In genomic region chr9:44598899-44599495, GRCm38 (mm10) we compare ENCODE assay signal across 9 mouse cellular contexts. TPM values are rescaled to one million over a fixed set of nuclear protein-coding genes. Genes with fewer than 3 reads are reported as not detected.
A peak's percentile ranks its signal among the peaks of the same experiment; 100 is the strongest.
DNase-seq lines count a peak whose midpoint lies in the region; ATAC-seq lines count a peak whose summit lies in the region.
"Had no signal": no experiment of that assay in that cellular context is flagged by ENCODE, and none has a peak within 500 bp of the region (broad histone marks: within the 10 kb centered on the region; RNA-seq: fewer than 3 reads in every experiment).

No protein-coding gene starts in this region.

- peaks cover 2% of the 10 kb centered on the region; the same call in 1 of the 2 replicates for H3K36me3 ChIP-seq in heart, embryonic 12.5 days
- no peaks in the 10 kb centered on the region for H3K36me3 ChIP-seq in forebrain, embryonic 13.5 days (ENCODE audit: poor library complexity, severe bottlenecking)
- H3K36me3 ChIP-seq in kidney, embryonic 14.5 days (ENCODE audit: control insufficient read depth, insufficient read depth, low read length): no peaks in the 10 kb centered on the region; the same call in 1 of the 2 replicates

- no peak overlapping the region for H3K27ac ChIP-seq in heart, embryonic 12.5 days (ENCODE audit: poor library complexity, severe bottlenecking)
- H3K27ac ChIP-seq in brown adipose tissue, adult 24 weeks (replicated peaks; ENCODE audit: low read depth, low read length): no peak overlapping the region
- peak overlapping the region; percentile 4; the same call in 1 of the 2 replicates for H3K27ac ChIP-seq in forebrain, embryonic 13.5 days
- H3K27ac ChIP-seq in kidney, embryonic 14.5 days (ENCODE audit: low read depth, low read length): peak overlapping the region; percentile 83
- H3K27ac ChIP-seq: left cerebral cortex, adult 2 months had no signal

- peak overlapping the region; percentile 38 for H3K4me3 ChIP-seq in heart, embryonic 12.5 days
- peak overlapping the region; percentile 5; the same call in 1 of the 2 replicates for H3K4me3 ChIP-seq in brown adipose tissue, adult 24 weeks (ENCODE audit: insufficient read depth, low read depth, low read length)
- peak overlapping the region; percentile 23 for H3K4me3 ChIP-seq in forebrain, embryonic 13.5 days
- H3K4me3 ChIP-seq in kidney, embryonic 14.5 days (ENCODE audit: low read length): no peak overlapping the region
- H3K4me3 ChIP-seq: left cerebral cortex, adult 2 months had no signal

- intact Hi-C loops in heart, postnatal 25 days (cut with DNase I): no loop called here

- peaks cover 36% of the 10 kb centered on the region for H3K4me1 ChIP-seq in heart, embryonic 12.5 days (replicated peaks)
- peaks cover 6% of the 10 kb centered on the region; the same call in 1 of the 2 replicates for H3K4me1 ChIP-seq in brown adipose tissue, adult 24 weeks (ENCODE audit: control insufficient read depth, insufficient read depth, insufficient read length, low read length)
- H3K4me1 ChIP-seq in forebrain, embryonic 13.5 days: peaks cover 27% of the 10 kb centered on the region
- H3K4me1 ChIP-seq in kidney, embryonic 14.5 days (ENCODE audit: control insufficient read depth, insufficient read depth, low read length): peaks cover 26% of the 10 kb centered on the region

- peak overlapping the region; percentile 83 for H3K4me2 ChIP-seq in heart, embryonic 12.5 days
- peak overlapping the region; percentile 54 for H3K4me2 ChIP-seq in forebrain, embryonic 13.5 days
- H3K4me2 ChIP-seq in kidney, embryonic 14.5 days (replicated peaks; ENCODE audit: low read depth, low read length): peak overlapping the region; percentile 35

- no peaks in the 10 kb centered on the region for H3K9me3 ChIP-seq in heart, embryonic 12.5 days (replicated peaks)
- H3K9me3 ChIP-seq in forebrain, embryonic 13.5 days (replicated peaks): no peaks in the 10 kb centered on the region
- no peaks in the 10 kb centered on the region for H3K9me3 ChIP-seq in kidney, embryonic 14.5 days (ENCODE audit: control insufficient read depth, low read length)

- no peaks in the 10 kb centered on the region for H3K27me3 ChIP-seq in heart, embryonic 12.5 days (replicated peaks)
- H3K27me3 ChIP-seq in forebrain, embryonic 13.5 days: no peaks in the 10 kb centered on the region
- H3K27me3 ChIP-seq in kidney, embryonic 14.5 days (ENCODE audit: control insufficient read depth, insufficient read depth, low read length): no peaks in the 10 kb centered on the region

- H3K9ac ChIP-seq in heart, embryonic 12.5 days: peak overlapping the region; percentile 46; the same call in 1 of the 2 replicates
- peak overlapping the region; percentile 51 for H3K9ac ChIP-seq in forebrain, embryonic 13.5 days
- H3K9ac ChIP-seq in kidney, embryonic 14.5 days (ENCODE audit: low read depth, low read length): peak overlapping the region; percentile 2

- DNase-seq in heart, postnatal 25 days (ENCODE audit: low spot score): no peak
- peak; percentile 61 for DNase-seq in mesoderm, embryonic 11.5 days (ENCODE audit: low read depth, low spot score)
- DNase-seq in spleen, adult 18-20 months: no peak
- DNase-seq in natural killer cell, adult 2 months (ENCODE audit: low spot score in 2 of 2): no peak

- 5% methylated on average over 18 of the region's 18 CpGs for WGBS in heart, embryonic 12.5 days
- WGBS in forebrain, embryonic 13.5 days: 3% methylated on average over 18 of the region's 18 CpGs
- WGBS in kidney, embryonic 14.5 days: 3% methylated on average over 18 of the region's 18 CpGs

- no peak for ATAC-seq in heart, embryonic 12.5 days (ENCODE audit: insufficient number of reproducible peaks, low FRiP score)
- ATAC-seq in forebrain, embryonic 13.5 days: peak; percentile 36; the same call in 1 of the 2 replicates
- peak; percentile 78 for ATAC-seq in kidney, embryonic 14.5 days (ENCODE audit: low FRiP score, low TSS enrichment)

RNA-seq across cellular contexts. Expression of gene Ddx6, which starts 5.7 kb away (rescaled TPM):
- polyA plus RNA-seq in heart, embryonic 12.5 days (2016; fragmentation: Nextera tagmentation; extraction: Ambion mirVana): 12.4 and 13.5 TPM in 2 replicates
- total RNA-seq in heart, postnatal 25 days (2021): 10 to 100 TPM; 72.5 to 87.3 TPM
- polyA plus RNA-seq in brown adipose tissue, adult 24 weeks (2012; ENCODE audit: insufficient read depth, insufficient read length, missing spikeins): 56.9 and 60.7 TPM in 2 replicates
- 28.1 and 30.0 TPM in 2 replicates for polyA plus RNA-seq in forebrain, embryonic 13.5 days (2015; fragmentation: Nextera tagmentation; extraction: Ambion mirVana)
- 28.2 and 29.1 TPM in 2 replicates for polyA plus RNA-seq in kidney, embryonic 14.5 days (2014; fragmentation: Nextera tagmentation; extraction: Ambion mirVana)

RNA-seq across cellular contexts. Expression of gene Cxcr5, which starts 37.3 kb away (rescaled TPM):
- not detected in 2 replicates for polyA plus RNA-seq in heart, embryonic 12.5 days (2016; fragmentation: Nextera tagmentation; extraction: Ambion mirVana)
- total RNA-seq in heart, postnatal 25 days (2021): under 1 TPM; 0.10 to 0.31 TPM
- polyA plus RNA-seq in brown adipose tissue, adult 24 weeks (2012; ENCODE audit: insufficient read depth, insufficient read length, missing spikeins): not detected in 2 replicates
- polyA plus RNA-seq in forebrain, embryonic 13.5 days (2015; fragmentation: Nextera tagmentation; extraction: Ambion mirVana): not detected in 2 replicates
- not detected in 2 replicates for polyA plus RNA-seq in kidney, embryonic 14.5 days (2014; fragmentation: Nextera tagmentation; extraction: Ambion mirVana)
- total RNA-seq: left cerebral cortex, adult 2 months had no signal

Comparison
In these comparisons a context has a peak if more than half of its experiments do, and no peak if none do; other contexts are left out.
1. H3K27ac ChIP-seq: peak in forebrain, embryonic 13.5 days (single experiment) and kidney, embryonic 14.5 days (single experiment); none in heart, embryonic 12.5 days (single experiment) and brown adipose tissue, adult 24 weeks (single experiment).
2. Peak in every context shown above with its lines, with median percentiles within 50 percentile points of each other: H3K4me2 ChIP-seq and H3K9ac ChIP-seq.